Mouse (Mus musculus) B cell, adult 2 months (primary cell): Measurements from ENCODE around the gene Tmprss11g.

Experiments used
- DNase-seq, 2 experiments: peaks; one replicate each; pipeline ENCODE4 v3.0.0; 2022

The Tmprss11g gene

DNA sequence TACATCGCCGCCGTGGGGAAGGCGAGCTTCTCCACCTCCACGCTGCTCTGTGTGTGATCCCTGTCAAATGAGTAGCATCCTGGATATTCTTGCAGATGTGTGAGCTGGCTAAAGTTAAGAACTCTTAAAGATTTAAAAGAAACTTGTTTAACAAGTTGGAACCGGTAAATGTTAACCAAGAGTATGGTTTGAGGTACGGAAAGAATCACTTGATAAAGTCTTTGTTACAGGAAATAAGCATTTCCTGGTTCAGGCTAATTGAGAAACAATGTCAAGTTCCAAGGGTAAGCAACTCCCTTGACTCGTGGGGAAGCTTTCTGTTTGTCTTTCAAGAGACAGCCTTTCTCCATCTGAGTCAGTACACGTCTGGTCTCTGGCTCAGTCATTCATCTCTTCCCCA is at the start of gene Tmprss11g:
Gene Tmprss11g (minus strand): TSS at position 101 of the 400 bp plus-strand sequence.
- DNase-seq: no peak

DNA sequence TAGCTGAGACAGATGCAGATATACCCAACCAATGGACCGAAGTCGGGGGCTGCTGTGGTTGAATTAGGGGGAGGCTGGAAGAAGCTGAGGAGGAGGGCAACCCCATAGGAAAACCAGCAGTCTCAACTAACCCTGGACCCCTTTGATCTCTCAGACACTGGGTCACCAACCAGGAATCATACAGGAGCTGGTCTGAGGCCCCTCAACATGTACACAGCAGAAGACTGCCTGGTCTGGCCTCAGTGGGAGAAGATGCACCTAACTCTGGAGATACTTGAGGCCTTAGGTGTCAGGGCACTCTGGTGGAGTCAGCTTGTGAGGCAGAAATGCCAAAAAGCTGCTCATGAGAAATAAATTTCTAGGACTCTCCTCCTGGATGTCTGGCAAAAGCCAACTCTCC is 28.3 kb upstream of the Tmprss11g start:
- no peak for DNase-seq

- no peak for DNase-seq
Measured at GRCm38 (mm10) chr5:86540601-86541000, 22.2 kb upstream of the Tmprss11g start.

DNA sequence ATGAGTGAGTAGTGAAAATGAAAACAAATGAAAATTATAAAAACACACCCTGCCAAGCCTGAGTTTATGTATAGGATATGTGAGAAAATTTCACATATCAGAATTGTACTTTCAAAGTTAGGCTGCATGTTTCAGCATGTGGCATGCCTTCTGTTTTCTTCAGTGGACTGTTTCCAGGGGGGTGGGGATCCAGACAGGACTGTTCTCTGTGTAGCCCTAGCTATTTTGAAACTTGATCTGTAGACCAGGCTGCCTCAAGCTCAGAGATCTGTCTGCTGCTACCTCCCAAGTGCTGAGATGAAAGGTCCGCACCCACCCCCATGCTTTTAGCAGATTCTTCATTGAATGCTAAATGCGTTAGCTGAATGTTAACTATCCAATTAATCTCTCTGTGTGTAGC is 10.3 kb upstream of the Tmprss11g start:
- DNase-seq: no peak

DNA sequence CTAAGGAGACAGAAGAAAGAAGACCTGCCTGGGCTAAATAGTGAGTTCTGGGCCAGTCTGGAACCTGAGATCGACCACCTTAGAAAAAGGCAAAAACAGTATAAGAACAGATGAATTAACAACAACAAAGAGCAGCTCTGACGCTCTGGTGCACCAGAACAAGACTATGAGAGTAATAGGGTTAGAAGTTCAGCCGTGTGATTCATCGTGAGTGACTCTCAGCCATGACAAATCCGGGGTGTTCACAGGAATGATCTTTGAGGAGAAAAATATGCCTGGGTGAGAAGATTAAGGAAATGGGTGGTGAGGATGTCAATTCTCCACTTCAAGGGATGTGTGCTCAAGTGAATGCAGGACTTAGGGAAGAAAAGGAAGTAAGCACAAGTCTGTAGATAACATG is 6.9 kb downstream of the Tmprss11g start:
- no peak for DNase-seq

GRCm38 (mm10) chr5:86493453-86493852 is 24.9 kb downstream of the Tmprss11g start:
- no peak for DNase-seq

DNA sequence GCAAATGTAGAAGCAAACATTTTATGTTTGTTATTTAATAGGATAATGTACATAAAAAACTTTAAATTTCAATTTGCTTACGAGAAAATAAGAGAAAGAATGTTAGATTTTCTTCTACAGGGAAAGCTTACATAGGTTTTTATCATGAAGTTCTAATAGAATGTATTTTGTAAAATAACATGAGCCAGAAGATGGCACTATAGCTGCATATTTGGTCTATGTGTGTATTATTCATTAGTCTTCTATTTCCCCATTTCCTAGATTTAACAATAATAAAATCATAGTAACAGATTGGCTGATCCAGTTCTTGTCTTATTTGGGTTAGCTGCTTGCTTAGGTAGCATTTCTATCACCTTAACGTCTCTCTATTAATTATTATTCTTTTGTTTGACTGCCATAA is 35.8 kb downstream of the Tmprss11g start:
- no peak for DNase-seq

- DNase-seq: no peak
Measured at GRCm38 (mm10) chr5:86482031-86482430, 36.4 kb downstream of the Tmprss11g start.

GRCm38 (mm10) chr5:86473859-86474258 is 44.5 kb downstream of the Tmprss11g start:
- no peak for DNase-seq

- no peak for DNase-seq
Measured at GRCm38 (mm10) chr5:86468890-86469289, 49.5 kb downstream of the Tmprss11g start, which contains the start of gene Tmprss11a. Tmprss11a (minus strand) TSS chr5:86468990.

DNA sequence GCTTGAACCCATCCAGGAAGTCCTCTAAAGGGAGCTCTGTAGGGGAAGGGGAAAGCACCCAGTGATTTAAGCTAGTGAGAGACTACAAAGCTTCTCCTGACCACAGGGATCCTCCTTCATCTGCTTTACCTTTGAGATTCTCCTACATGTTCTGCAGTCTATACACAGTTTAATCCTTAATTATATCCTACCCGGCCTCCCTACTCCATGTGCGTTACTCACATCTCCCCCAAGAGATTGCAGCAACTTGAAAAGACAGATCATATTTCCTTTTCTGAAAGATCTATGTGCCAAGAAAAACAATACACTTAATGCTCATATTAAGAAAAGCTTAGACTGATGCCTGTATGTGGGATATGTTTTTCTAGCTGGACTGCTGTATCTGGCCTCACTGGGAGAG is 79.1 kb downstream of the Tmprss11g start:
- DNase-seq: no peak

GRCm38 (mm10) chr5:86438548-86438947 is 79.9 kb downstream of the Tmprss11g start:
- DNase-seq: no peak
